Mouse (Mus musculus) cortical plate, adult 2 months (tissue): ENCODE measurements around the gene Fbxl19. TPM values are rescaled to one million over a fixed set of nuclear protein-coding genes. Genes with fewer than 3 reads are reported as not detected.
A peak's percentile ranks its signal among the peaks of the same experiment; 100 is the strongest.

Source experiments
- H3K27ac ChIP-seq: fragments of 200-500 bp; 2 replicates; pipeline ENCODE4 v1.5.1; 2012; ENCODE audit warnings: low read length, control low read depth, inconsistent platforms; ENCODE audit not compliant: insufficient read depth
- H3K4me1 ChIP-seq: fragments of 200-500 bp; 2 replicates; pipeline ENCODE4 v1.6.1; 2011; ENCODE audit warnings: low read length; ENCODE audit not compliant: control insufficient read depth, insufficient read depth
- H3K4me3 ChIP-seq: fragments of 200-500 bp; 2 replicates; pipeline ENCODE4 v1.5.1; 2011; ENCODE audit warnings: mild to moderate bottlenecking, low read length, control low read depth; ENCODE audit not compliant: insufficient read depth
- CTCF ChIP-seq: fragments of 200-500 bp; IDR thresholded peaks from 2 replicates; pipeline ENCODE4 v1.5.1; 2011; ENCODE audit warnings: mild to moderate bottlenecking, control low read depth, low read length; ENCODE audit not compliant: insufficient read depth; ENCODE audit errors: extremely low read depth
- POLR2A ChIP-seq: fragments of 200-500 bp; IDR thresholded peaks from 2 replicates; pipeline ENCODE4 v1.6.1; 2011; ENCODE audit warnings: mild to moderate bottlenecking, low read length, control low read depth; ENCODE audit not compliant: insufficient read depth; ENCODE audit errors: extremely low read depth
- polyA plus RNA-seq: library from polyadenylated mRNA; depleted of rRNA; stranded (reverse); fragments of >200 nt; gene quantifications from 2 replicates; pipeline ENCODE4 v1.2.3, GENCODE M21; 2012

Fbxl19 gene
- polyA plus RNA-seq, 1 experiment: 59.2 TPM

DNA sequence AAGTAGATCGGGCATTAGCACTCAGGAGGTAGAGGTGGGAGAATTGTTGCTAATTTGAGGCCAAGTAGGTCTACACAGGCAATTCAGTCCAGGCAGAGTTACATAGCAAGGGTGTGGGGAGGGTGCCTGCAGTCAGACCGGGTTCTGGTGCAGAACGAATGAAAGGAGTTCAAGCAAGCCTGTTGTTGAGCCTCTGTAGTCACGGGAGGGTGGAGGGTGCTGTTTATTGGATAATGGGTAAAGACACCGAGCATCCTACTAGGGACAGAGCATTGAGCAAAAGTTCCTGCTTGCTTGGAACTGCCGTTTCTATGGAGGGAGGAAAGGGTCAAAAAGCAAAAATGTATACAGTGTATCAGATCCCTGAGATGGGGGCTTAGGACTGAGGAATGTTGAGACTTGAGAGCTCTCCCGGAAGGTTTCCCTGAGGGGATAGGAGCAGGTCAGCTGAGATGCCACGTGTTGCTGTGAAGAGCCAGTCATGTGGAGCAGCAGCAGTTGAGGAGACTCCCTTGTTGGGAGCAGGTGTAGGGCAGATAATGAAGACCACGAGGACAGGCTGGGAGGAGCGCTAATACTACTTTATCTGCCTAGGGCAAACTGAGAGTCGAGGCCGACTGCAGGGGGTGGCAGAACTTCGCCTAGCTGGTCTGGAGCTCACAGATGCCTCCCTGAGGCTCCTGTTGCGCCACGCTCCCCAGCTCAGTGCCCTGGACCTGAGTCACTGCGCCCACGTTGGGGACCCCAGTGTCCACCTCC lies 22.7 kb downstream of the Fbxl19 start:
- Histone ChIP-seq H3K4me3 (no peak overlapping the region), H3K27ac (no peak overlapping the region), H3K4me1 (no peaks in the 10 kb centered on the region; the same call in 1 of the 2 replicates)
- TF ChIP-seq CTCF (no peak), POLR2A (no peak)

GRCm38 (mm10) chr7:127767671-127768345 lies 23.5 kb downstream of the Fbxl19 start:
- TF ChIP-seq CTCF: no peak
- TF ChIP-seq POLR2A: no peak
- H3K4me1 ChIP-seq: no peaks in the 10 kb centered on the region; the same call in 1 of the 2 replicates
- H3K4me3 ChIP-seq: no peak overlapping the region
- H3K27ac ChIP-seq: no peak overlapping the region

- Histone ChIP-seq H3K4me1 (no peaks in the 10 kb centered on the region; the same call in 1 of the 2 replicates), H3K27ac (no peak overlapping the region), H3K4me3 (no peak overlapping the region)
- TF ChIP-seq POLR2A: peak; percentile 11; the same call in 1 of the 2 replicates
- TF ChIP-seq CTCF: no peak
These were observed 24.1 kb downstream of the Fbxl19 start for GRCm38 (mm10) chr7:127768346-127768996.

- peak overlapping the region; percentile 46 for H3K4me3 ChIP-seq
- peak overlapping the region; percentile 84 for H3K27ac ChIP-seq
- TF ChIP-seq CTCF: no peak
- TF ChIP-seq POLR2A: no peak
- no peaks in the 10 kb centered on the region; the same call in 1 of the 2 replicates for H3K4me1 ChIP-seq
These were observed 24.8 kb downstream of the Fbxl19 start for GRCm38 (mm10) chr7:127768997-127769593.

GRCm38 (mm10) chr7:127769651-127770038 lies 25.3 kb downstream of the Fbxl19 start, which contains the start of gene Orai3:
Gene Orai3, plus strand, starts transcription at chr7:127769815.
- H3K27ac ChIP-seq: peak within 1 kb of the TSS; percentile 89
- H3K4me1 ChIP-seq: no peaks in the 10 kb centered on the region; the same call in 1 of the 2 replicates
- H3K4me3 ChIP-seq: peak within 1 kb of the TSS; percentile 46
- peak; percentile 92 for TF ChIP-seq POLR2A
- no peak for TF ChIP-seq CTCF

DNA sequence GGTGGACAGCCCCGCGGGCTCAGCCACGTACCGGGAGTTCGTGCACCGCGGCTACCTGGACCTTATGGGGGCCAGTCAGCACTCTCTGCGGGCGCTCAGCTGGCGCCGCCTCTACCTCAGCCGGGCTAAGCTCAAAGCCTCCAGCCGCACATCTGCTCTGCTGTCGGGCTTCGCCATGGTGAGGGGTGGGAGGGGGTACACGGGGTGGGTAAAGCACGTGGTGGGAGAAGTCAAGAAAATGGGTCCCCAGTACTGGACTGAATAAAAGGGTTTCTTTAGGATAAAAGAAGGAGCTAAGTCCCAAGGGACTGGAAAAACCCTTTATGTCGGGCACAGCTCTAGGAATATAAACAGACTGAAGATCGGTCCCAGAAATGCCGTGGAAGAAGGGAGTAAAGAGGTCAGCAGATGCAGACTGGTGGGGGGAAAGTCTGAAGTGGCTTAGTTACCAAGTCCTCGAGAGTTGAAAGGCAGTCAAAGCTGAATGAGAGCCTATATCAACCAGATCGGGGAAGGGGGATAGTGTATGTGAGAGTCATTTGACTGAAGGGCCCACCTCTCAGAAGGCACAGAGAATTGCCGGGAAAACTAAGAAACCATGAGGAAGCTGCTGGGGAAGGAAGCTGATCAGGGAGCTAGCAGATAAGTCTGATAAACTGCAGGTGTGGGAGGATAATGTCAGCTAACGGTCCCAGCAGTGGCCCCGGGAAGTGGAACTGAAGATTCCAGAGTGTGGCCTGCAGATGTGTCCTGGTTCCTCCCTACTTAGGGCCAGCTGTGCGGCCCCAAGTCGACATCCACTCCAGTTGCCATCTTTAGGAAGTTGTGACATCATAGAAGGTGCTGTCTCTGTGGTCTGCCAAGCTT lies 25.9 kb downstream of the Fbxl19 start:
- Histone ChIP-seq H3K27ac (peak overlapping the region; percentile 89), H3K4me1 (no peaks in the 10 kb centered on the region; the same call in 1 of the 2 replicates), H3K4me3 (peak overlapping the region; percentile 46)
- TF ChIP-seq CTCF: no peak
- TF ChIP-seq POLR2A: no peak

- peaks cover 1% of the 10 kb centered on the region; the same call in 1 of the 2 replicates for H3K4me1 ChIP-seq
- H3K27ac ChIP-seq: peak overlapping the region; percentile 33
- H3K4me3 ChIP-seq: no peak overlapping the region
- TF ChIP-seq POLR2A (peak; percentile 64; the same call in 1 of the 2 replicates), CTCF (no peak)
These were observed 26.9 kb downstream of the Fbxl19 start for GRCm38 (mm10) chr7:127771262-127771661.

DNA sequence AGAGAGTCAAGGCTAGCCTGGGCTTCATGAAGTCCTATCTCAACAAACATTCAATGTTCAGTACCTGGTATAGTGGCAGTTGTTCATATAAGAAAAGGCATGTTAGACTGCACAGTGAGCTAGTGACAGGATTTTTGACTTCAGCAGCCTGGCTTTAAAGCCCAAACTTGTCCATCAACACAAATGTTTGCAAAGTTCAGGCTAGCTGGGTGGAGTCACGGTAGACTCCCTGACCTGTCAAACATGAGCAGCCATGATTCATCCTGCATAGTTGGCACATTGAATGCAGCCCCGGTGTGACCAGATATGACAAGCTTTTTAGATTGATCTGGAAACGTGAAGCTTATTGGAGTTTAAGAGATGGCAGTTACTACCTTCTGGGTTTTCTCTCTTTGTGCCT lies 27.7 kb downstream of the Fbxl19 start:
- TF ChIP-seq CTCF (no peak), POLR2A (no peak)
- H3K27ac ChIP-seq: no peak overlapping the region
- H3K4me1 ChIP-seq: peaks cover 1% of the 10 kb centered on the region; the same call in 1 of the 2 replicates
- H3K4me3 ChIP-seq: no peak overlapping the region

DNA sequence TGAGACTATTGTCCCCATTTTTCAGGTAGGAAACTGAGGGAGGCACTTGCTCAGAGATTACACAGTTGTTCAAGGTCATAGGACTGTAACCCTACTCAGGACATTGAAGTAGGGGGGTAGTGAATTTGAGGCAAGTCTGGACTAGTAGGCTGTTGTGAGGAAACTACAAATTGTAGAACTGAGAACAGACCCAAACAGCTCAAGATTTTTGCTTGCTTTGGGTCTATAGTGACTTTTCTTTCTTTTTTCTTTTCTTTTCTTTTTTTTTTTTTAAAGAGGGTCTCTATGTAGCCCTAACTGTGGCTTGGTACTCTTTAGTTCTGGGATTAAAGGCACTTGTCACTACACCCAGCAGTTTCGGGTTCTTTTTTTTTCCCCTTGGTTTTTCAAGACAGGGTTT lies 28.2 kb downstream of the Fbxl19 start:
- Histone ChIP-seq H3K4me1 (peaks cover 1% of the 10 kb centered on the region; the same call in 1 of the 2 replicates), H3K27ac (no peak overlapping the region), H3K4me3 (no peak overlapping the region)
- TF ChIP-seq POLR2A (no peak), CTCF (no peak)
